Mouse (Mus musculus) adrenal gland, adult 8-10 months (tissue): ENCODE measurements around the gene 1600015I10Rik. TPM values are rescaled to one million over a fixed set of nuclear protein-coding genes. Genes with fewer than 3 reads are reported as not detected.

ENCODE experiments used
- DNase-seq: peaks from one replicate; pipeline ENCODE4 v3.0.0; 2022
- total RNA-seq, 4 experiments: library from RNA; stranded (reverse); gene quantifications; 2 replicates each; pipeline ENCODE4 v1.2.4; 2022

The 1600015I10Rik gene
- total RNA-seq, 4 experiments from 2014 or later = not detected

DNA sequence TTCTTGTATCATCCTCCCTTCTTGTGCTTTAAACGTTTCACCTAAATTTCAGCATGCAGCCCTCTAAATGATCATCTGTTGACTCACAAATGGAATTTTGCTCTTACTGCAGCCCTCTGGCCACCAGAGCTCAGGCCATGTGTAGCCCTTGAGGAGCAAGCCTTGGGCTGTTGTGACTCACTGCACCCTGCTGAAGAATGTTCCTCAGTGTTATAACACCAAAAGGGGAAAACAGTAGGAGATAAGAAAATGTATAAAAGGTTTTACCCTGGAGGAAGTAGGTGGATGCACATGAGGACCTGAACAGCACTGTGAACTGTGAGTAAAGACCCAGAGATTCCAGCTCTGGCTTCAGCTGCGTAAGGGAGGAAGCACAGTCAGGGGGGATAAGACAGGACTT, 45.0 kb downstream of the 1600015I10Rik start, which contains the start of gene Doxl2:
Gene Doxl2 (plus strand): TSS at position 301 of the 400 bp plus-strand sequence.
- DNase-seq = no peak

DNA sequence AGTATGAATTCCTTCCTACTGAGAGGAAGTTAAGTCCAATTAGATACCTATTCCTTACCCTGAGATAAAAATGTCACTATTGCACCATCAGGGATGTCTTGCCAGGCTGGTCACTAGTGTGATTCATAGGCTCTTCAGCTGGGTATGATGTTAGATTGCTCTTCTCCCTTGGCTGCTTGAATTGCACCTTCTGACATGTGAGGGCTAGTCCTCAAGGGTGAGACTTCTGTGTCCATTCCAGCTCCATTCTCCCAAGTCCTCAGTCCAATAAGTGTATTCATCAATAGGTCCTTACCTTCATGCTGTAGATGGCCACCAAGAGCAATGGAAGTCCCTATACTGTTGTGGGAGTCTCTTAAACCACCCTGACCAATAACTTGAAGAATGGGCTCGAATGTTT, 49.9 kb downstream of the 1600015I10Rik start:
- no peak for DNase-seq

DNA sequence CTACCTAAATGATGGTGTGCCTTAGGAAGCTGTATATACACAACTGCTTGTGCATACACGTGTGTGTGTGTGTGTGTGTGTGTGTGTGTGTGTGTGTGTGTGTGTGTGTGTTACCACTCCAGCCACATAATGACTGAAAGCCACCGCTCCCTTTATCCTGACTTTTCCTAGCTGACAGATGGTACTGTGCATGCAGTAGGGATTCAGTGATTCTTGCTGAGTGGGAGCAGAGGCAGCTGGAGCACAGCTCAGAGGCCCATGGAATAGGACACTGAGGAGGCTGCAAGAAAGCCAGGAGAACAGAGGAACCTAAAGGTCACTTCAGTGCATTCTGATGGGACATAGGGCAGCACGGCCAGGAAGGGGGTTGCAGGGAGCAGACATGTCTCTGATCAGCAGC, 52.6 kb downstream of the 1600015I10Rik start:
- no peak for DNase-seq

Other genes with a start within 250 kb of the 1600015I10Rik start
- 10 to 100 TPM; 29.1 to 56.5 (median 49.4) TPM for gene Gimap4, start 245.3 kb upstream of the 1600015I10Rik start, total RNA-seq
- 10 to 100 TPM; 53.5 to 89.6 (median 66.6) TPM for gene Gimap6, start 221.7 kb upstream of the 1600015I10Rik start, total RNA-seq
- gene Gm28053, start 211.3 kb upstream of the 1600015I10Rik start, total RNA-seq = 1 to 10 TPM; 1.9 to 6.3 (median 3.6) TPM
- under 1 TPM in 3 of 4 experiments, not detected in 1; 0.28 to 0.83 (median 0.52) TPM for gene Gimap7, start 211.3 kb upstream of the 1600015I10Rik start, total RNA-seq
- 10 to 100 TPM in 3 of 4 experiments, 1 to 10 TPM in 1; 7.4 to 18.7 (median 11.0) TPM for gene Gimap1, start 190.8 kb upstream of the 1600015I10Rik start, total RNA-seq
- gene Gimap5, start 183.7 kb upstream of the 1600015I10Rik start, total RNA-seq = 10 to 100 TPM; 13.9 to 22.5 (median 16.9) TPM
- gene Gimap3, start 159.0 kb upstream of the 1600015I10Rik start, total RNA-seq = 10 to 100 TPM in 3 of 4 experiments, 1 to 10 TPM in 1; 9.6 to 18.3 (median 13.7) TPM
- 100 to 1,000 TPM; 404 to 478 (median 432) TPM for gene Tmem176a, start 89.0 kb upstream of the 1600015I10Rik start, total RNA-seq
- gene Tmem176b, start 88.4 kb upstream of the 1600015I10Rik start, total RNA-seq = 100 to 1,000 TPM; 722 to 872 (median 775) TPM
- not detected for gene Aoc1, start 57.0 kb upstream of the 1600015I10Rik start, total RNA-seq
- gene Doxl2, start 45.1 kb downstream of the 1600015I10Rik start, total RNA-seq = under 1 TPM in 1 of 4 experiments, not detected in 3; 0.24 TPM
- under 1 TPM in 2 of 4 experiments, not detected in 2; 0.14 to 0.32 TPM for gene Svs1, start 57.0 kb downstream of the 1600015I10Rik start, total RNA-seq
- gene Gpnmb, start 106.7 kb downstream of the 1600015I10Rik start, total RNA-seq = 10 to 100 TPM in 2 of 4 experiments, 1 to 10 TPM in 2; 2.0 to 60.7 (median 23.2) TPM
- gene Malsu1, start 143.9 kb downstream of the 1600015I10Rik start, total RNA-seq = 10 to 100 TPM; 34.6 to 53.2 (median 41.2) TPM